Mouse (Mus musculus) kidney, postnatal 14 days (tissue): ENCODE measurements at regions not wholly inside any gene's neighbourhood (a gene's known extent, or its start where the extent isn't known, plus 50 kb on each side); places are given as distances from the start of the nearest gene placed in this dataset.

Source experiments
- DNase-seq: peaks from one replicate; pipeline ENCODE4 v3.0.0; 2022; ENCODE audit warnings: mixed read lengths

GRCm38 (mm10) chr1:184534511-184534910, 197.9 kb downstream of the Hlx start:
- no peak for DNase-seq

- DNase-seq = no peak
Measured at GRCm38 (mm10) chr1:184533870-184534269, 198.5 kb downstream of the Hlx start.

GRCm38 (mm10) chr1:184532488-184533055, 199.8 kb downstream of the Hlx start:
- no peak for DNase-seq

- DNase-seq = no peak
Measured at GRCm38 (mm10) chr1:184530606-184531320, 201.7 kb downstream of the Hlx start.

GRCm38 (mm10) chr1:184525740-184526139, 206.7 kb downstream of the Hlx start:
- no peak for DNase-seq

- peak; percentile 14 for DNase-seq
Measured at GRCm38 (mm10) chr1:184519551-184519950, 212.9 kb downstream of the Hlx start.

GRCm38 (mm10) chr1:184504663-184505062, 227.8 kb downstream of the Hlx start:
- DNase-seq = no peak

GRCm38 (mm10) chr1:184503827-184504355, 228.5 kb downstream of the Hlx start:
- no peak for DNase-seq

- no peak for DNase-seq
Measured at GRCm38 (mm10) chr1:184500702-184501101, 231.7 kb downstream of the Hlx start.

GRCm38 (mm10) chr1:184498909-184499525, 233.4 kb downstream of the Hlx start:
- DNase-seq = no peak

- DNase-seq = no peak
Measured at GRCm38 (mm10) chr1:184497007-184497406, 235.4 kb downstream of the Hlx start.

GRCm38 (mm10) chr1:184493811-184494210, 238.6 kb downstream of the Hlx start:
- no peak for DNase-seq

GRCm38 (mm10) chr1:184492115-184492514, 240.3 kb downstream of the Hlx start:
- no peak for DNase-seq

GRCm38 (mm10) chr1:184491252-184491651, 241.2 kb downstream of the Hlx start:
- no peak for DNase-seq

- DNase-seq = no peak
Measured at GRCm38 (mm10) chr1:184487409-184487808, 245.0 kb downstream of the Hlx start.

- DNase-seq = no peak
Measured at GRCm38 (mm10) chr1:184484801-184485200, 247.6 kb downstream of the Hlx start.

- DNase-seq = no peak
Measured at GRCm38 (mm10) chr1:184483371-184483770, 249.0 kb downstream of the Hlx start.

- no peak for DNase-seq
Measured at GRCm38 (mm10) chr1:184482026-184482425, 250.4 kb downstream of the Hlx start.

GRCm38 (mm10) chr1:184480571-184481220, 251.7 kb downstream of the Hlx start:
- no peak for DNase-seq

GRCm38 (mm10) chr1:184478006-184478405, 254.4 kb downstream of the Hlx start:
- DNase-seq = no peak

- DNase-seq = no peak
Measured at GRCm38 (mm10) chr1:184462481-184463124, 269.8 kb downstream of the Hlx start.

GRCm38 (mm10) chr1:184461411-184461810, 271.0 kb downstream of the Hlx start:
- DNase-seq = no peak

GRCm38 (mm10) chr1:184456727-184457126, 275.7 kb downstream of the Hlx start:
- no peak for DNase-seq
